Mouse (Mus musculus): ENCODE measurements around the gene Mettl22.

The Mettl22 gene

GRCm38 (mm10) chr16:8470603-8471481 lies at the start of gene Mettl22:
Mettl22 (plus strand) TSS chr16:8470788.
- peak; percentile 87 to 89 for DNase-seq

- no peak for DNase-seq
These were observed 49.7 kb upstream of the Mettl22 start for GRCm38 (mm10) chr16:8420842-8421241.

- no peak for DNase-seq
These were observed 46.9 kb upstream of the Mettl22 start for GRCm38 (mm10) chr16:8423626-8424114.

- DNase-seq, result no peak
These were observed 46.2 kb upstream of the Mettl22 start for GRCm38 (mm10) chr16:8424161-8424970.

- DNase-seq, result no peak
These were observed 45.6 kb upstream of the Mettl22 start, which contains the start of gene Tmem114 for GRCm38 (mm10) chr16:8424971-8425330. Tmem114 (minus strand) TSS chr16:8425136.

GRCm38 (mm10) chr16:8425736-8426135 lies 44.9 kb upstream of the Mettl22 start:
- DNase-seq, result no peak

- no peak for DNase-seq
These were observed 41.1 kb upstream of the Mettl22 start for GRCm38 (mm10) chr16:8429531-8429930.

- DNase-seq, result no peak
These were observed 38.0 kb upstream of the Mettl22 start for GRCm38 (mm10) chr16:8432616-8433015.

GRCm38 (mm10) chr16:8444911-8445310 lies 25.7 kb upstream of the Mettl22 start:
- DNase-seq, result no peak

- no peak for DNase-seq
These were observed 24.3 kb upstream of the Mettl22 start for GRCm38 (mm10) chr16:8446256-8446655.

GRCm38 (mm10) chr16:8453301-8453700 lies 17.3 kb upstream of the Mettl22 start:
- no peak for DNase-seq

- DNase-seq, result no peak
These were observed 15.4 kb upstream of the Mettl22 start for GRCm38 (mm10) chr16:8455221-8455620.

GRCm38 (mm10) chr16:8458391-8458790 lies 12.2 kb upstream of the Mettl22 start:
- no peak for DNase-seq

GRCm38 (mm10) chr16:8459098-8459497 lies 11.5 kb upstream of the Mettl22 start:
- DNase-seq, result peak in 1 of 2 experiments; percentile 19

- no peak for DNase-seq
These were observed 456 bp upstream of the Mettl22 start for GRCm38 (mm10) chr16:8470132-8470531.

GRCm38 (mm10) chr16:8487396-8488005 lies 16.9 kb downstream of the Mettl22 start:
- DNase-seq, result no peak

- DNase-seq, result no peak
These were observed 18.8 kb downstream of the Mettl22 start for GRCm38 (mm10) chr16:8489340-8489739.

GRCm38 (mm10) chr16:8491743-8492490 lies 21.3 kb downstream of the Mettl22 start:
- DNase-seq, result no peak

GRCm38 (mm10) chr16:8494268-8494667 lies 23.7 kb downstream of the Mettl22 start:
- DNase-seq, result peak in 1 of 2 experiments; percentile 23

GRCm38 (mm10) chr16:8496967-8497366 lies 26.4 kb downstream of the Mettl22 start:
- no peak for DNase-seq

GRCm38 (mm10) chr16:8504271-8504670 lies 33.7 kb downstream of the Mettl22 start:
- DNase-seq, result no peak

- DNase-seq, result no peak
These were observed 39.3 kb downstream of the Mettl22 start for GRCm38 (mm10) chr16:8509894-8510293.

Measured in thymus, adult 18-20 months (tissue).